Mouse (Mus musculus) limb, embryonic 13.5 days (tissue): ENCODE results near the gene Spop. TPM values are rescaled to one million over a fixed set of nuclear protein-coding genes. Genes with fewer than 3 reads are reported as not detected.

Source experiments
- ATAC-seq: fragments of 200-750 bp; cut with Nextera tagmentation; 2 replicates; pipeline ENCODE4 v1.8.0; 2017; ENCODE audit warnings: low read depth, moderate number of reproducible peaks, moderate TSS enrichment; ENCODE audit not compliant: low FRiP score
- H3K27ac ChIP-seq: fragments of 300-500 bp; sonication (generic); 2 replicates; pipeline ENCODE4 v1.5.1; 2015; ENCODE audit warnings: inconsistent platforms, mild to moderate bottlenecking, moderate library complexity
- H3K27me3 ChIP-seq: fragments of 300-500 bp; sonication (generic); 2 replicates; pipeline ENCODE4 v1.6.1; 2015; ENCODE audit warnings: mild to moderate bottlenecking, inconsistent platforms
- H3K36me3 ChIP-seq: fragments of 300-500 bp; sonication (generic); 2 replicates; pipeline ENCODE4 v1.6.1; 2015; ENCODE audit warnings: inconsistent platforms, mild to moderate bottlenecking, moderate library complexity
- H3K4me1 ChIP-seq: fragments of 300-500 bp; sonication (generic); 2 replicates; pipeline ENCODE4 v1.6.1; 2015; ENCODE audit warnings: inconsistent platforms
- H3K4me2 ChIP-seq: fragments of 300-500 bp; sonication (generic); replicated peaks from 2 replicates; pipeline ENCODE4 v1.6.1; 2015; ENCODE audit warnings: inconsistent platforms, mild to moderate bottlenecking, moderate library complexity
- H3K4me3 ChIP-seq: fragments of 300-500 bp; sonication (generic); 2 replicates; pipeline ENCODE4 v1.5.1; 2015; ENCODE audit warnings: moderate library complexity, mild to moderate bottlenecking, inconsistent platforms
- H3K9ac ChIP-seq: fragments of 300-500 bp; sonication (generic); 2 replicates; pipeline ENCODE4 v1.6.1; 2015; ENCODE audit warnings: mild to moderate bottlenecking, inconsistent platforms
- H3K9me3 ChIP-seq: fragments of 300-500 bp; sonication (generic); 2 replicates; pipeline ENCODE4 v1.6.1; 2016; ENCODE audit warnings: inconsistent platforms
- WGBS: fragments of 180-500 bp; shearing (Covaris S2); methylation state at CpG from one replicate; pipeline ENCODE4 v1.1.7; 2015; 5-methylcytosine and 5-hydroxymethylcytosine counted together
- polyA plus RNA-seq: library from polyadenylated mRNA; unstranded; fragments of >200 nt; fragmentation: Nextera tagmentation; extraction: Ambion mirVana; gene quantifications from 2 replicates; pipeline ENCODE4 v1.2.1, GENCODE M21; 2015

The Spop gene
- polyA plus RNA-seq, 1 experiment from 2014 or later: 156 TPM

DNA sequence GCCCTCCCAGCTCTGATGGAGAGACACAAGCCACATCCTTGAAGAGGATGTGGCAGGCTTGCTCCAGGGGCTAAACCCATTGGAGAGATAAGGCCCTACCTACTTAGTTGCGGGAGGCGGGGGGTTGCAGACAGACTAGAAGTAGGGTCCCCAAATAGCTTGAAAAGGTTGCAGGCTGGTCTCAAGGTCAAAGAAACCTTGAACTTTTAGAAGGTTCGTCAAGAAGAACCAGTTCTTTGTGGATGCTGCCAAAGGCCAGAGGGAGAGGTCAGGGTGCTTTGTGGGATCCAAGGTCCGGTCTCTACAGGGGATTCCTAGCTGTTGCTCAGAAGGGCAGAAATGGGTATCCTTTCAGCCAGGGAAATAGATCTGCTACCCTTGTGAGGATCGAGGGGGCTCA, 93.9 kb downstream of the Spop start:
- no peaks in the 10 kb centered on the region for H3K9me3 ChIP-seq
- no peak overlapping the region for H3K4me3 ChIP-seq
- WGBS: 78% methylated on average over 5 of the region's 5 CpGs
- no peaks in the 10 kb centered on the region for H3K36me3 ChIP-seq
- H3K9ac ChIP-seq: no peak overlapping the region
- no peak overlapping the region for H3K4me2 ChIP-seq
- H3K27ac ChIP-seq: no peak overlapping the region
- 0 out of 2 replicates have a peak, but pooled peaks cover 20% of the 10 kb centered on the region for H3K4me1 ChIP-seq
- ATAC-seq: no peak
- peaks cover 12% of the 10 kb centered on the region for H3K27me3 ChIP-seq

DNA sequence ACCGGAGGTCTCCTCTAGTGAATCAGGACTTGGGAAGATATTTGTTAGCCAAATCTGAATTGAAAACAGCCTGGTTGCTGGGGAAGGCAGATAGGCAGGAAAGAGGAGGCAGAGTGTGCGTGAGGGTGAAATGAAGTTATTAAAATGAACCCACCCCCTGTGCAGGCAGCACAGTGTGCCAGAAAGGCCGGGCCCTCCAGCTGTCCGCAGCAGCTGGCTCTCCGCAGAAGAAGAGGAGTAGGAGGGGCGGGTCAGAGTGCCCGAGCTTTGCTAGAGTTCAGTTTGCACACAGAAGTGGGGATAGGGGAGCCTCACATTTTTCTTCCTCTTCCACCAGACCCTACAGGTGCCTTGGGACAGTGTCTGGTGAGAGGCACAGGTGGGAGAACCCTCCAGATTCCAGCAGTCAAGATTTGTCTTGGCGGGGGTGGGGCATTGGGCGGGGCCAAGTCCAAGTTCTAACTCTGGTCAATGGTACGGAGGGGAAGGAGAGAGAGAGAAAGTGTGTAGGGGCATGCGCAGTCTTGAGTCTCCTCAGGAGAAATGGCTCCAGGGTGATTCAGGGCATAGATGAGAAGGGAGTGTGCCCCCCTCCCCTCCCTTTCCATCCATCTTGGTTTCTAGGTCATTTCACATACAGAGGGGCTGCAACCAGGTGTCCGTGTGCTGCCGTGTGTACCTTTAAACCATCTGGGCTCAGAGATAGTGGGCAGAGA, 94.5 kb downstream of the Spop start:
- H3K27ac ChIP-seq: no peak overlapping the region
- no peak overlapping the region for H3K4me2 ChIP-seq
- no peaks in the 10 kb centered on the region for H3K36me3 ChIP-seq
- ATAC-seq: no peak
- H3K9me3 ChIP-seq: no peaks in the 10 kb centered on the region
- peaks cover 18% of the 10 kb centered on the region for H3K27me3 ChIP-seq
- H3K4me1 ChIP-seq: peaks cover 24% of the 10 kb centered on the region
- no peak overlapping the region for H3K4me3 ChIP-seq
- 59% methylated on average over 13 of the region's 13 CpGs for WGBS
- H3K9ac ChIP-seq: no peak overlapping the region

DNA sequence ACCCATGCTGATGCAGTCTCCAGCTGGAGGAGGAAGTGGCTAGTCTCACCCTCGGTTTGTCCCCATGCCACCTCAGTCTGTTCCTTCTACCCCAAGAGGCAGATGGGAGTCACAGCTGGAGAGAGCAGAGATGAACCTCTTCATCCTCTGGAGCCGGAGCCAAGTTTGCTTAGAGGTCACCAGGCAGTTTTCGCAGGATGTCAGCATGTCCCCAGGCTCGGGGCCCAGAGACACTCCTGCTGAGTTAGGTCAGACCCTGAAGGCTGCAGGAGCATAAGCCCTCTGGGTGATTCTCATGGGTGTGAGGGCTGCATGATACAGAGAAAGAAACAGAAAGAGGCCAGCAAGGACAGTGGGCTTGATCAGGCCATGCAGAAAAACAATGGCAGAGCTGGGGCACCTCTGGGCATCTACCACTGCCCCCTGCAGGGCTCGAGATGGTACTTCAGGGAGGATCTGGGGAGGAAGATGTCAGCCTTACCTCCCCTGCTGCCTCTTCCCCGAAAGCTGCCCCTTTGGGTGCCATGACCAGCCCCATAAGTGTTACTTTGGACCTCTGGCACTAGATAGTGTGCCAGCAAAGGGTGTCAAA, 95.3 kb downstream of the Spop start:
- no peak for ATAC-seq
- peaks cover 26% of the 10 kb centered on the region for H3K4me1 ChIP-seq
- no peak overlapping the region for H3K9ac ChIP-seq
- peaks cover 26% of the 10 kb centered on the region for H3K27me3 ChIP-seq
- WGBS: 73% methylated on average over 6 of the region's 6 CpGs
- H3K27ac ChIP-seq: no peak overlapping the region
- no peak overlapping the region for H3K4me2 ChIP-seq
- no peak overlapping the region for H3K4me3 ChIP-seq
- no peaks in the 10 kb centered on the region for H3K9me3 ChIP-seq
- H3K36me3 ChIP-seq: no peaks in the 10 kb centered on the region

DNA sequence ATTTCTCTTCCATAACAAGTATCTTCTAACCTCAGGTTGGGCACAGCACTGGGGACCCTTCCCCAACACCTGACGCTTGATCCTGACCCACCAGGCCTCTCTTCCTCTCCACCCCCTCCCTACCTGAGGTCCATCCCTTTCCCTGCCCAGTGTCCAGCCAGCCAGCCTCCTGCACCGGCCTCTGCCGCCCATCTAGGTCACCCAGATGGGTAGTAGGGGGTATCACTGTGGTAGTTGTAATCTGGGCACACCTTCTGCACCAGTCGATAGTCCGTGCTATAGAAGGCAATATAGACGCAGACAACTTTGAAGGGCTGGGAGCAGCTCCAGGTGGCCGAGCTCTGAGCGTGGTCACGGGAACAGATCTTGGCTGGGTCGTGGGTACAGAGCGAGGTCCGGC, 96.8 kb downstream of the Spop start:
- no peak for ATAC-seq
- no peaks in the 10 kb centered on the region for H3K36me3 ChIP-seq
- H3K9ac ChIP-seq: no peak overlapping the region
- H3K4me3 ChIP-seq: no peak overlapping the region
- peaks cover 35% of the 10 kb centered on the region for H3K4me1 ChIP-seq
- H3K9me3 ChIP-seq: no peaks in the 10 kb centered on the region
- WGBS: 92% methylated on average over 12 of the region's 12 CpGs
- H3K4me2 ChIP-seq: no peak overlapping the region
- H3K27ac ChIP-seq: no peak overlapping the region
- H3K27me3 ChIP-seq: peaks cover 32% of the 10 kb centered on the region

DNA sequence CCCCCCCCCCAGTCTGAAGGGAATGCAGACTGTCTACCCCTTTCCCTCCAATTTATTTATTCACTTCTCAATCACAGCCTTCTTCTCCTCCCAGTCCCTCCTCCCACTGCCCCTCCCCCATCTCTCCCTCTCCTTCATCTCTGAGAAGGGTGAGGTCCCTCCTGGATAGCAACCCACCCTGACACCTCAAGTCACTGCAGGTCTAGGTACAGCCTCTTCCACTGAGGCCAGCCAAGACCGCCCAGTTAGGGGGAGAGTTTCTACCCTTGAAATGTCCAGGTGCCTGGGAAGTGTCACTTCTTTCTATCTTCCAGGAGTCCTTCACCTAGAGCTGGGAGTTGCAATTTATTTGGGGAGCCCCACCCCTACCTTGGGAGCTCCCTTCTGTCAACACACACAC, 98.0 kb downstream of the Spop start:
- peaks cover 48% of the 10 kb centered on the region for H3K4me1 ChIP-seq
- ATAC-seq: no peak
- 86% methylated on average over 1 of the region's 1 CpGs for WGBS
- no peak overlapping the region for H3K9ac ChIP-seq
- no peaks in the 10 kb centered on the region for H3K9me3 ChIP-seq
- H3K4me2 ChIP-seq: no peak overlapping the region
- H3K27me3 ChIP-seq: peaks cover 38% of the 10 kb centered on the region
- H3K36me3 ChIP-seq: no peaks in the 10 kb centered on the region
- no peak overlapping the region for H3K27ac ChIP-seq
- no peak overlapping the region for H3K4me3 ChIP-seq

DNA sequence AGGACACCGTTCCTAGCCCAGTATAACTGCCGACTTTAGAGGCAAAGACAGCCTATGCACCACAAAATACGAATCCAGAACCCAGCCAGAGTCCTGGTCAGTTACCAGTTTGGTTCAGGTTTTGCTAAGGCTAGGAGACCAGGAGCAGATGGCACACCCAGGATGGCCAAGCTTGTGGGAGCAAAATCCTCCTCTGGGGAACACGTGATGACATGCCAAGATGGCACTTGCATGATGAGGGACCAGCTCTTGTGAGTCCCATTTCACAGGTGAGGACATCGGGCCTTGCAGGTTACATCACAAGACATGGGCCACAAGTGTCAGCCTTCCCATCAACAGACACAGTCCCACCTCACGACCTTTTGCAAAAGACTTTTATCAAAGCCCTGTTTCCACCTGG, 98.5 kb downstream of the Spop start:
- no peak overlapping the region for H3K4me2 ChIP-seq
- WGBS: 72% methylated on average over 6 of the region's 6 CpGs
- peaks cover 38% of the 10 kb centered on the region for H3K27me3 ChIP-seq
- H3K9me3 ChIP-seq: no peaks in the 10 kb centered on the region
- H3K27ac ChIP-seq: no peak overlapping the region
- peaks cover 52% of the 10 kb centered on the region for H3K4me1 ChIP-seq
- H3K9ac ChIP-seq: no peak overlapping the region
- H3K4me3 ChIP-seq: no peak overlapping the region
- H3K36me3 ChIP-seq: no peaks in the 10 kb centered on the region
- no peak for ATAC-seq

DNA sequence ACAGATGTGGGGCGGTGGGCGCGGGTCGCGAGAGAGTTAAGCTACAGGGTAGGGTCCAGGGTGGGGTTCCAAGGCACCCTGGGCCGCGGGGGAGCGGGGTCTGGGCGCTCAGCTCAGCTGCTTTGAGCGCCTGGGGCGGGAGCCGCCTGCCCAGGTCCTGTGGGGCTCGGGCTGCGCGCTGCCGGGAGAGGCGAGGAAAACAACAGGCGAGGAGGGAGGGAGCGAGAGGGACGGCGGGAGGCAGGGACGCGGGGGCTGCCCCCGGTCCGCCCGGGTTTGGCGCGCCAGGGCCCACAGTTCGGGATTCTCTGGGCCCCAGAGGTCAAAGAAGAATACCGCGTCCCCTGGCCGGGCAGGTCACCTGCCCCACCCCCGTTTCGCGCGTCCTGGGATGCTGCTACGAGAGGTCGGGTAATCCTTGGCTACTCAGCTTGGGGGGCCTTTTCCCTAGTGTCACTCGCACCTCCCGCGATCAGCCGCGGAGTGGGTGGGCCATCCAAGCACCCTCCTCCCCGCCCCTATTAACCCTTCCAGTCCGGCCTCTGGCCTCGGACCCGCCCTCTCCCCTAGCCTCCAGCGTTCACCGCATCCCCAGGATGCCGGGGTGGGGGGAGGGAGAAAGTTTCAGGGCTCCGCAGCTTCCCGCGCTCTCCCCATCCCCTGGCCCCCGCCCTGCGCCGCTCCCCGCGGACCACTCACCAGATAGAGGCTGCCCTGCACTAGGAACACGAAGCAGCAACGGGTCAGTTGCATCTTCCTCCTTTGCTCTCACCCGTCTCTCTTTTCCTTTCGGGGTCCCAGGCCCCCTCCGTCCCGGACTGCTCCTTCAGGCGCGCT, 99.8 kb downstream of the Spop start:
- Histone ChIP-seq H3K9ac (peak overlapping the region; percentile 71), H3K9me3 (no peaks in the 10 kb centered on the region), H3K4me2 (peak overlapping the region; percentile 100), H3K36me3 (no peaks in the 10 kb centered on the region), H3K27ac (no peak overlapping the region), H3K27me3 (peaks cover 38% of the 10 kb centered on the region), H3K4me3 (peak overlapping the region; percentile 64), H3K4me1 (peaks cover 47% of the 10 kb centered on the region)
- WGBS: under 1% methylated on average over 63 of the region's 66 CpGs
- peak; percentile 8; the same call in 1 of the 2 replicates for ATAC-seq

DNA sequence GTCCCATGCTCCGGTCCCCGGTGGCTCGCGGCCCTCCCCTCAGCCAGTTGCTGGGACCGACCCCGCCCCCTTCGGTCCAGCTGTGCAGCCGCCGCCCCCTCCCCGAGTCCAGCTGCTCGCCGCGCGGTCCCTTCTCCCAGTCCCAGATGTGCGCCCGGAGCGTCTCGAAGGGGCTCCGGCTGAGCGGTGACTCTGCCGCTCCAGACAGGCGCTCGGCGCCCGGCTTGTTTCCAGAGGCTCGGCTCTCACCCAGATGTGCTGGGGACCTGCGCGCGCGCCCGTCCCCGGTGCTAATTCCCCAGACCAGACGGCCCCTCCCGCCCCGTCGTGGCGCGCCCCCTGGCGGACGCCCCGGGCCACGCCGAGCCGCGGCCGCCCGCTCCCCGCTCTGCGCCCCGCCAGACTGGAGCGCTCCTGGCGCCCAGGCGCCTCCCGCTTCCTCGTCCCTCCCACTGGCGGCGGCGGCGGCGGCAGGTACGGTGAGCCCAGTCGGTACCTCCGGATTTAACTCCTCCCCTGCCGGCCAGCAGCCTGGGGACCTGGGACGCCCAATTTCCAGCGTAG, 100.5 kb downstream of the Spop start, which contains the start of gene Nxph3:
Nxph3 (minus strand) TSS at position 273 of the 564 bp plus-strand sequence.
- Histone ChIP-seq H3K36me3 (no peaks in the 10 kb centered on the region), H3K4me2 (peak within 1 kb of the TSS; percentile 100), H3K27ac (no peak within 1 kb of the TSS), H3K27me3 (peaks cover 38% of the 10 kb centered on the region), H3K4me1 (peaks cover 52% of the 10 kb centered on the region), H3K9me3 (no peaks in the 10 kb centered on the region), H3K9ac (peak within 1 kb of the TSS; percentile 71), H3K4me3 (peak within 1 kb of the TSS; percentile 64)
- peak; percentile 54 for ATAC-seq
- under 1% methylated on average over 66 of the region's 66 CpGs for WGBS

DNA sequence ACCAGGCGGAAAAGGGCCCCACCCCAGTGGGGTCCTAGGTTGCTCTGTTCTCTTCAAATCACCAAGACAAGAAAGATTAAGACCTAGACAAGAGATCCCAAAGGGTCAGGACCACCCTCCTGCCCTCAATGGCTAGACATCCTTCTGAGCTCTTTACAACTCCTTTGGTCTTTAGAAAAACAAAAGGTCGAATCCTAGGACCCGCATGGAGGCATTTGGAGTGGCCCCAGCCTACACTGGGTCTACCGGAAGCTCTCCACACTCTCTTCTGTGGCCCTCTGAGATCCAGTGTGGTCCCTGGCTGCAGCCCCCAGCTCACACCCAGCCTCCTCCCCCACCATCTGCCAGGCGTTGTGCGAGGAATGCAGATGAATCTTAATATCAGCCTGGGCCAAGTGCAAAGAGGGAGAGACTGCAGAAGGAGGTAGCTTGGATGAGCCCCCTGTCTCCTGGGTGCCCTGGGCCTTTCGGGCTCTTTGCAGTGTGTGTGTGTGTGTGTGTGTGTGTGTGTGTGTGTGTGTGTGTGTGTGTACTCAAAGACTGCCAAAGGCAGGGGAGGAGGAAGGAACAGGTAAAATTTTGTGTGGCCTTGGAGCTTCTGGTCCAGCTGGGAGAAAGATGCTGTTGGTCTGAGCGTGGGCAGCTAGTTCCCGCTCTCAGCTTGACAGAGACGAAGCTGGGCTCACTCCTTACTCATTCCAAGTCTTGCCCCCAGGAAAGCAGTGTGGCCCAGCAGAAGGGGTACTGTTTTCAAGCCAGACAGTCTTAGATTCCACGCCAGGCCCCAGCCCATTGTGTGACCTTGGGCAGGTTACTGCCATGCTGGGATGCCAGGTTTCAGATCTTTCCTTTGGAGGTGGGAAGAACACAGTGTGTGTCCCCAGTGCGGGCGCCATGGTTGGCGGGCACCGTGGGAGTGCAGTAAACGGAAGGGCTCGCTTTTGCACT, 101.8 kb downstream of the Spop start:
- Histone ChIP-seq H3K27ac (peak overlapping the region; percentile 55; the same call in 1 of the 2 replicates), H3K9me3 (no peaks in the 10 kb centered on the region), H3K4me1 (peaks cover 58% of the 10 kb centered on the region), H3K4me2 (peak overlapping the region; percentile 100), H3K36me3 (no peaks in the 10 kb centered on the region), H3K4me3 (peak overlapping the region; percentile 64; the same call in 1 of the 2 replicates), H3K27me3 (peaks cover 38% of the 10 kb centered on the region), H3K9ac (peak overlapping the region; percentile 19; the same call in 1 of the 2 replicates)
- no peak for ATAC-seq
- WGBS: 52% methylated on average over 17 of the region's 17 CpGs

DNA sequence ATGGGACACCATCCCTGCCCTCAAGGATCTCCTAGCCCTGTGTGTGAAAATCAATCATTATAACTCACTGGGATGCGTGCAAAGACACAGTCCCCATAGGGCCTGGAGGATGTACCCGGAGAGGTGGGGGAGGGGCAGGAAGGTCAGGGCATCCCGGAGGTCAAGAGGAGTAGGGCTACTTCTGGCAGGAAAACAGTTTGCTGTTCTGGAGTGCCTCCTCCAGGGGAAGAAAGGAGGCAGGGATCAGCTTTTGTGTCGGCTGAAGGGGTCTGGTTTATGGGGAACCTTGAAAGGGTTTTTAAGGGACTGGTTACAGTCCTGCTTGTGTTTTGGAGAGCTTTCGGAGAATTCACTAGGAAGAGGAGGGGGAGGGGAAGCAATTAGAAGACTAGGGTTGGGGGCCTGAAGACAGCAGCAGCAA, 102.6 kb downstream of the Spop start:
- no peak overlapping the region for H3K4me3 ChIP-seq
- 0 out of 2 replicates have a peak overlapping the region, but pooled peaks have one; percentile 19 for H3K9ac ChIP-seq
- H3K27me3 ChIP-seq: peaks cover 40% of the 10 kb centered on the region
- H3K36me3 ChIP-seq: no peaks in the 10 kb centered on the region
- H3K4me1 ChIP-seq: peaks cover 62% of the 10 kb centered on the region
- H3K4me2 ChIP-seq: peak overlapping the region; percentile 36
- ATAC-seq: no peak
- H3K27ac ChIP-seq: peak overlapping the region; percentile 63; the same call in 1 of the 2 replicates
- WGBS: 4% methylated on average over 5 of the region's 5 CpGs
- H3K9me3 ChIP-seq: no peaks in the 10 kb centered on the region

DNA sequence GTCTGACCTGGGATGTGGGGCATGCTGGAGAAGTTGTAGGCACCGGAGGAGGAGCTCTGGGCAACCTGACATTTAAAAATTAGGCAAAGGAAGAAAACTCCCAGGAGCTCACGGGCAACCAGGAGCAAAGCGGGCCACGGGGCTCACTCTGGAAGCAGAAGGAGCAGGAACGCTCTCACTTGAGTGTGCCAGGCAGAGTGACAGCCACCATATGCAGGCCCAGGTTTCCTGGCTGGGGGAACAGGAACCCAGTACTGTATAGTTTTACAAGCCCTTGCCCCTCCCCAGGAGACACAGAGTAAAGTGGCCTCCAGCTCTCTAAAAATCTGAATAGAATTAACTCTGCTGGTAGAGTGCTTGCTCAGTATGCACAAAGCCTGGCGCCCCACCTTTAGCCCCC, 103.3 kb downstream of the Spop start:
- Histone ChIP-seq H3K27me3 (peaks cover 36% of the 10 kb centered on the region), H3K36me3 (no peaks in the 10 kb centered on the region), H3K9me3 (no peaks in the 10 kb centered on the region), H3K9ac (no peak overlapping the region), H3K27ac (peak overlapping the region; percentile 63), H3K4me3 (no peak overlapping the region), H3K4me1 (peaks cover 66% of the 10 kb centered on the region), H3K4me2 (peak overlapping the region; percentile 36)
- ATAC-seq: no peak
- 29% methylated on average over 6 of the region's 6 CpGs for WGBS
